Mouse (Mus musculus): ENCODE measurements around the gene Gm9821.

The Gm9821 gene

DNA sequence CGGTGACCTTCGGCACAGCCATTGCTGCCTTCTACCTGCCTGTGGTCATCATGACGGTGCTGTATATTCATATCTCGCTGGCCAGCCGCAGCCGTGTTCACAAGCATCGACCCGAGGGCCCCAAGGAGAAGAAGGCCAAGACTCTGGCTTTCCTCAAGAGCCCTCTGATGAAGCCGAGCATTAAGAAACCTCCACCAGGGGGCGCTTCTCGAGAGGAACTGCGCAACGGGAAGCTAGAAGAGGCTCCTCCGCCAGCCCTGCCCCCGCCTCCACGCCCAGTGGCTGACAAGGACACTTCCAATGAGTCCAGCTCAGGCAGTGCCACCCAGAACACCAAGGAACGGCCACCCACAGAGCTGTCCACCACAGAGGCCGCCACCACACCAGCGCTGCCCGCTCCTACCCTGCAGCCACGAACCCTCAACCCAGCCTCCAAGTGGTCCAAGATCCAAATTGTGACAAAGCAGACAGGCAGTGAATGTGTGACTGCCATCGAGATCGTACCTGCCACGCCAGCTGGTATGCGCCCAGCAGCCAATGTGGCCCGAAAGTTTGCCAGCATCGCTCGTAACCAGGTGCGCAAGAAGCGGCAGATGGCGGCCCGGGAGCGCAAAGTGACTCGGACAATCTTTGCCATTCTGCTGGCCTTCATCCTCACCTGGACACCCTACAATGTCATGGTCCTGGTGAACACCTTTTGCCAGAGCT is 17.5 kb upstream of the Gm9821 start:
- peak; percentile 86 for DNase-seq

- peak; percentile 68 for DNase-seq
Observed at GRCm38 (mm10) chr2:91928534-91929350, 16.8 kb upstream of the Gm9821 start.

DNA sequence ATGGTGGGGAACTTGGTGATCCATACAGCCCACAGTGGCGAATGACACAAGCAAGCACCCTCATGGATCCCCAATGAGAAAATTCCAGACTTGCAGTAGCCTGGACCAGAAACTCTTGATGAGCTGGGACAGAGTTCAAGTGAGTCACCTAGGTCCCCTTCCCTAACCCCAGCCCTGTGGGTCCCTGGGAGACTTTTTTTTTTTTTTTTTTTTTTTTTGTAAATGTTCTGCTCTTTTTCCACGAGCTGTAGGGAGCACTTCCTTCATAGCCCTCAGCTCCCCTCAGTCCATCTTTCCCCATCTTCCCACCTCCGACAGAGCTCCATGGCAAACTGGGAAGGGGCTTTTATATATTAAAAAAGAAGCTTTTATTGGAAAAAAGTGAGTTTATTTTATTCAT is 16.0 kb upstream of the Gm9821 start:
- DNase-seq = no peak

DNA sequence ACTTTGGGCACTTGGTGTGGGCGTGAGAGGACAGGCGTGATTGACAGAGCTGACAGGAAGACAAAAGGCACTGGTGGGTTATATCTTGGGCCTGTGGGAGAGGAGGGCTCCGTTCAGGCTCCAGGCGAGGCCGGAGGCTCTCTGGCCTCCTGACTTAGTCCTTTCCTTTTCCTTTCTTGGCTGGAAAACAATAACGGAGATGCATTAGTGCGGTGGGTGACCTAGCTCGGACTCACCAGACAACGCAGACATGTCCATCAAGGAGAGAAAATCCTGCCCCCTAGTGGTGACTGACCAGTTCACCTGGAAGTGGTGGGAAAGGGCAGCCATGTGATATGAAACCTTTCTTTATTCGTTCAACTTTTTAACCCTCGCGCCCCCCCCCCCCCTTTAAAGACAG is 15.6 kb upstream of the Gm9821 start:
- DNase-seq = peak; percentile 72

DNA sequence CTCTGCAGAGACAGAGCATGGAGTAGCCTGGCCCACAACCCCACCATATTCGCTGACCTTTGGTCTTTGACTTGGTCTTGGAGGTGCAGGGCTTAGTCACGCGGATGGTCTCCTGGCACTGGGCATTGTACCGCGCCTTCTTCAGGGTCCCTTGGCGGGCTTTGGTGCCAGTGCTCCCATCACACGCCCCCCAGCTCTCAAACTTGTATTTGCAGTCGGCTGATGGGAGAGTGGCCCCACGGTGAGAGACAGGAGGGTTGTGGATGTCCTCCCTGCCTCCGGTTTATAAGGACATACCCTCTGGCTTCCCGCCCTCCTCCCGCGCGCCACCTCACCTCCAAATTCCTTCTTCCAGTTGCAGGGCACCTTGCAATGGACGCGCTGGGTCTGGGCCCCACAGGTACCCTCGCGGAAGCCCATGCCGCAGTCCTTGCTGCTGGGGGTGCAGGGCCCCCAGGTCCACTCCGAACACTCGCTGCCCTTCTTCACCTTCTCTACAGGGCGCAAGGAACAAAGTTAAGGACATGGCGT is 14.7 kb upstream of the Gm9821 start:
- DNase-seq = peak; percentile 33

- DNase-seq = peak; percentile 39
Observed at GRCm38 (mm10) chr2:91931328-91932159, 14.0 kb upstream of the Gm9821 start.

- DNase-seq = peak; percentile 29
Observed at GRCm38 (mm10) chr2:91932160-91932711, 13.3 kb upstream of the Gm9821 start, which contains the start of gene Mdk. Gene Mdk (minus strand): TSS chr2:91932297.

- peak; percentile 66 for DNase-seq
Observed at GRCm38 (mm10) chr2:91932737-91933350, 12.7 kb upstream of the Gm9821 start.

DNA sequence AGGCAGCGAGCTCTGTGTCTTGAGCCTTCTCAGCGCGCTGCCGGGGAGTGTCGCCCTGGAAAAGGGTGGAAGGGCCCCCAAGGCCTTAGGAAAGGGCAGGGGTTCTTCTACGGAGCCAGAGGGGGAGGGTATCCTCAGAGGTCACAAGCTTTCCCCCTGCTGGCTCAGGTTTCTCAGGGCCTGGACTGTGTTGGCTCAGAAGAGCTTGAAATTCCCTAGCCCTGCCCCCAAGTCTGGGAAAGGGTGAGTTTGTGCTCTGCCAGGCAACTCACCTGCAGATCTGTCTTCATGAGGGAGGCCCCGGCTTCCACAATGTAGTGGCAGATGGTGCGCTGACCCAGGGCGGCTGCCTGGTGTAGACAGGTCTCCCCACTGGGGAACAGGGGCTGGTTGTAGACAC is 12.0 kb upstream of the Gm9821 start:
- peak; percentile 76 for DNase-seq

- no peak for DNase-seq
Observed at GRCm38 (mm10) chr2:91934016-91934415, 11.5 kb upstream of the Gm9821 start.

GRCm38 (mm10) chr2:91934826-91935525 is 10.5 kb upstream of the Gm9821 start:
- peak; percentile 62 for DNase-seq

- DNase-seq = peak; percentile 24
Observed at GRCm38 (mm10) chr2:91936154-91936553, 9.3 kb upstream of the Gm9821 start.

DNA sequence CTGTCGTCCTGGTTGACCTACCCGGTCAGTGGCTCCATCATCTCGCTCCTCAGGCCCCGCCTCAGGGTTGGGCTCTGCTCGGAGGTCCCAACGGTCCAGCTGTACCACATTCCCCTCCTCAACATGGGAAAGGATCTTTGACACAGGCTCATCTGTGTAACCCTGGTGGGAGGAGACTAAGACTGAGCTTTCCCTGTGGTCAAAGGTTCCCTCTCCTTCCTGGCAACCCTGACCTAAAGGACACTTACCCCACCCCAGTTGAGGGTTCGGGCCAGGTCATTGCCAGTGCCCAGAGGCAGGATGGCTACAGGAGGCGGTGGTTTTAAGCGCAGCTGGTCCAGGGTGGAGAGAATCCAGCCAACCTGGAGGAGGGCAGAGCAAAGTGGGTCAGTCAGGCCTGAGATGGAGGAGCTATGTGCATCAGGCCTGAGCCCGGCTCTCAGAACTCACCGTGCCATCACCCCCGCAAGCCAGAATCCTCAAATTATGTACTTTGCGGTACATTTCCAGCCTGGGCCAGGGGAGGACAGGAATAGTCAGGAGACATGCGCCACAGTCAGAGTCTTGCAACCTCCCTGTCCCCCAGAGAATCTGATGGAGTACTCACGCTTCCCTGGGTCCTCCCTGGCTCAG is 6.1 kb upstream of the Gm9821 start:
- DNase-seq = peak; percentile 19

GRCm38 (mm10) chr2:91942356-91942755 is 3.1 kb upstream of the Gm9821 start:
- no peak for DNase-seq

DNA sequence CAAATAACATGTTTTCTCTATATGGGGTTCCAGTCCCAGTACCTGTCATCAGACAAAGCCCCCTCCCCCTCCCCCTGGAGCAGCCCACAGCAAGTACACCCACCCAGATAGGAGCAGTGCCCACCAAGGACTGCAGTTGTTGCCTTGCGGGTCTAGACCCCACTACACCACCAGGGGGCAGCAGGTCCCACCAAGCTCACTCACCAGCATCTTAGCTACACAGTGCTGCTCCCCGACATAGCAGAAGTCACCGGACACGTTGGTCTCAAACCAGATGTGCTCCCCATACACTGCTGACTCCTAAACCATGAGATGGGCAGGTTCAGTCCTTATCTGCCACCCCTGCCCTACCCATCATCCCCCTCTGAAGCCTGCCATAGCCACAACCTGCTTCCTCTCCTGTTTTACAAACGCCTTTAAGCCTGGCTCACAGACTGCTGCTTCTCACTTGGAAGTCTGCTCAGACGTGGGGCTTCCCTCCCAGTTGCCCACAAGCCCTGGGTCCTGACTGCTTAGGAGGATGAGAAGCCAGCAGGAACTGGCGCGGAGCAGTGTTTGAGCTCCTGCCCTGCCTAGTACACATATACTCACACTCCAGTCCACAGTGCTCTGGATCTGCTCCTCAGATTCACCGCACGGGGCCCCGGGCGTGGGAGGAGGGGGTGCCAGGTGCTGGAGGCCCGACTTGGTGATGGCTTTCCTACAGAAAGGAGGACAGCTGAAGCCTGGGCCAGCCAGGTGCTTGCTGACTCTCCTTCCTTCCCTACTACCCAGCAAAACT is 1.1 kb upstream of the Gm9821 start:
- DNase-seq = peak; percentile 86

- DNase-seq = peak; percentile 59
Observed at GRCm38 (mm10) chr2:91946836-91947235, 1.3 kb downstream of the Gm9821 start.

- DNase-seq = no peak
Observed at GRCm38 (mm10) chr2:91947397-91948150, 2.1 kb downstream of the Gm9821 start.

GRCm38 (mm10) chr2:91948151-91948509 is 2.6 kb downstream of the Gm9821 start:
- no peak for DNase-seq

DNA sequence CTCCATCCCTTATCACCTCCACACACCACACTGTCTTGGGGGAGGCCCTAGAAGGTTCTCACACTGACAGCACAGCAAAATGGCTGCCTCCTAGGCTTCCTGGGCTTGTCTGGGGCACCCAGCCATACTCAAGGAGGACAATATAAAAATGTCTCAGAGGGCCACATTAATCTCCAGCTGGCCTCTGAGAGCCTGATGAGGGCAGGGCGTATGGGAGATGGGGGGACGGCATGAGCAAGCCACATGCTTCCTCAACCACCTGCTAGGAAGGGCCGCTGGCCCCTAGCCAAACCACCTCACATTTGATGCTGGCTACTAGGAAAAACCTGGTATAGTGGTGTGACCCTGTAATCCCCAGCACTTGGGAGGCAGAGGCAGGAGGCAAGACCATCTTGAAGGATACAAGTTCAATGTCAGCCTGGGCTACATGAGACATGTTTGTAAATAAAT is 3.3 kb downstream of the Gm9821 start:
- peak; percentile 62 for DNase-seq

Data from cerebellum, adult 8-10 months (tissue).